Mouse (Mus musculus) embryonic facial prominence, embryonic 12.5 days (tissue): Measurements from ENCODE around the gene Tmem245. TPM values are rescaled to one million over a fixed set of nuclear protein-coding genes. Genes with fewer than 3 reads are reported as not detected.

ENCODE experiments used
- ATAC-seq: fragments of 200-750 bp; cut with Nextera tagmentation; 2 replicates; pipeline ENCODE4 v1.8.0; 2017; ENCODE audit not compliant: insufficient number of reproducible peaks, insufficient read depth, low FRiP score, low TSS enrichment
- H3K27ac ChIP-seq: fragments of 300-500 bp; sonication (generic); 2 replicates; pipeline ENCODE4 v1.5.1; 2016; ENCODE audit warnings: mild to moderate bottlenecking
- H3K27me3 ChIP-seq: fragments of 300-500 bp; sonication (generic); 2 replicates; pipeline ENCODE4 v1.6.1; 2016; ENCODE audit warnings: mild to moderate bottlenecking, moderate library complexity
- H3K36me3 ChIP-seq: fragments of 300-500 bp; sonication (generic); 2 replicates; pipeline ENCODE4 v1.6.1; 2016; ENCODE audit warnings: mild to moderate bottlenecking
- H3K4me1 ChIP-seq: fragments of 300-500 bp; sonication (generic); 2 replicates; pipeline ENCODE4 v1.6.1; 2016
- H3K4me2 ChIP-seq: fragments of 300-500 bp; sonication (generic); replicated peaks from 2 replicates; pipeline ENCODE4 v1.6.1; 2016; ENCODE audit warnings: mild to moderate bottlenecking, moderate library complexity
- H3K4me3 ChIP-seq: fragments of 300-500 bp; sonication (generic); 2 replicates; pipeline ENCODE4 v1.5.1; 2016; ENCODE audit warnings: mild to moderate bottlenecking
- H3K9ac ChIP-seq: fragments of 300-500 bp; sonication (generic); 2 replicates; pipeline ENCODE4 v1.6.1; 2016; ENCODE audit warnings: mild to moderate bottlenecking, moderate library complexity
- H3K9me3 ChIP-seq: fragments of 300-500 bp; sonication (generic); 2 replicates; pipeline ENCODE4 v1.6.1; 2016; ENCODE audit warnings: mild to moderate bottlenecking, moderate library complexity
- WGBS: fragments of 180-500 bp; shearing (Covaris S2); methylation state at CpG from one replicate; pipeline ENCODE4 v1.1.7; 2016; 5-methylcytosine and 5-hydroxymethylcytosine counted together
- polyA plus RNA-seq: library from polyadenylated mRNA; unstranded; fragments of >200 nt; fragmentation: Nextera tagmentation; extraction: Ambion mirVana; gene quantifications from 2 replicates; pipeline ENCODE4 v1.2.1, GENCODE M21; 2016

Gene Tmem245
- polyA plus RNA-seq, 1 experiment from 2014 or later, result 13.5 TPM

DNA sequence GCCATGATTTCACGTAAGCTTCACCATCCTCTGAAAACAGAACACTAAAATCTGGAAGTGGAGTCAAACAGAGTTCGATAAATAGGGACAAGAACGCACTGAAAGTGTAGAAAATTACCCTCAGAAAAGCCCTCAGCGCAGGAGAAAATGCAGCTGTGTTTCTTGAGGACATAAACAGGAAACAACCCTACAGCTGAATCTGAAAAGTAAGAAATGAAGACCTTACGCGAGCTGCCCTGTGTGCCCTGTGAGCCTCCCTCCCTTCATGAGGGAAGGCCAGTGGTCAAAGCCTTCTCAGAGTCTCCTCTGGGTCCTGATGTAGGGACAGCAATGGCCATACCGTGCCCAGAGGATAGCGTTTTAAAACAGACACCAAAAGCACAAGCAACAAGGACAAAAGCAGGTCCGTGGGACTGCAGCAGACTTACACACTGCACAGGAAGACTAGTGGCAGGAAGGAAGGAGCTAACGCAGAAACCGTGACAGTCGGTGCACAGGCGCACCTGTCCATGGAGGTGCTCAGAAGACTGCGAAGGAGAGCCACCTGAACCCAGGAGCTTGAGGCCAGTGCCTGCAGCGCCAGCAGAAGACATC is 31.4 kb downstream of the Tmem245 start:
- no peaks in the 10 kb centered on the region for H3K9me3 ChIP-seq
- no peak overlapping the region for H3K4me3 ChIP-seq
- WGBS, result 90% methylated on average over 15 of the region's 15 CpGs
- ATAC-seq, result no peak
- no peak overlapping the region for H3K27ac ChIP-seq
- H3K4me2 ChIP-seq, result no peak overlapping the region
- H3K9ac ChIP-seq, result no peak overlapping the region
- peaks cover 8% of the 10 kb centered on the region for H3K4me1 ChIP-seq
- H3K27me3 ChIP-seq, result no peaks in the 10 kb centered on the region
- peaks cover 37% of the 10 kb centered on the region for H3K36me3 ChIP-seq

DNA sequence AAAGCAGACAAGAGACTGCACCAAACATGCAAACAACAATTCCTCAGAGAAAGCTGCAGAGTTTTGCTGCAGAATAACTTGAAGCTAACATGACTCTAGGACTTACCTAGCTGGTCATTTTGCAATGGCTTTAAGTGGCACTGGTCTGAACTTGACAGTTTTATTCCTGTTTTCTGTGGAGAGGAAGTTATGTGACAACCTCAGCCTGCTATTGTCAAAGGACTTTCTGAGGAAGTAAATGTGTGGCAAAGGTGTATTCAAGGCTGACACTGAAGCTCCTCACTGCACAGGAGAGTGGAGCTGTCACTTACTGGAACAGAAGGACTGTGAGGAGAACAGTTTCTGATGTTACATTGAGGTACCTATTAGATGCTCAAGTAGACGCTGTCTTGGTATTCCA is 32.5 kb downstream of the Tmem245 start:
- no peak overlapping the region for H3K9ac ChIP-seq
- H3K4me3 ChIP-seq, result no peak overlapping the region
- WGBS, result 84% methylated on average over 1 of the region's 1 CpGs
- H3K4me2 ChIP-seq, result no peak overlapping the region
- H3K9me3 ChIP-seq, result no peaks in the 10 kb centered on the region
- H3K4me1 ChIP-seq, result peaks cover 8% of the 10 kb centered on the region
- H3K27me3 ChIP-seq, result no peaks in the 10 kb centered on the region
- no peak for ATAC-seq
- peak overlapping the region; percentile 73; the same call in 1 of the 2 replicates for H3K27ac ChIP-seq
- H3K36me3 ChIP-seq, result peaks cover 48% of the 10 kb centered on the region

DNA sequence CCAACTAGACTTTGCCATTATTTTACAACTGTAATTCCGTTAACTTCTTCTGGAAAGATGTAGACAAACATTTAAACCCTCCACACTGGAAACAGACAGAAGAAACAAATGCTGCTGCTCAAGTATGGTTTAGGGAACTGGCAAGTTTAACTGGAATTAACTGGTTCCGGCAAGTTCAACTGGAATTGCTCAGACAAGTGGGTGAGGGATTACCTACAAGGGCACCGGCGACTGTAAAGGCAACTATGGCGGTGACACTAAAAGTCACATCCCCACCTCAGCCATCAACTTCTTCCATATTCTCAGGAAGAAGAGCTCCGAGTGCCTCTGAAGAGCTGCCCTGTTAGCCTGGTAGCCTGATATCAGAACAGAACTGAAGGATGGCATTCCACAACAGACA is 32.9 kb downstream of the Tmem245 start:
- Histone ChIP-seq H3K9me3 (no peaks in the 10 kb centered on the region), H3K36me3 (peaks cover 52% of the 10 kb centered on the region), H3K4me2 (no peak overlapping the region), H3K9ac (no peak overlapping the region), H3K4me3 (no peak overlapping the region), H3K27ac (peak overlapping the region; percentile 73), H3K4me1 (peaks cover 8% of the 10 kb centered on the region), H3K27me3 (no peaks in the 10 kb centered on the region)
- ATAC-seq, result no peak
- WGBS, result 89% methylated on average over 6 of the region's 6 CpGs

DNA sequence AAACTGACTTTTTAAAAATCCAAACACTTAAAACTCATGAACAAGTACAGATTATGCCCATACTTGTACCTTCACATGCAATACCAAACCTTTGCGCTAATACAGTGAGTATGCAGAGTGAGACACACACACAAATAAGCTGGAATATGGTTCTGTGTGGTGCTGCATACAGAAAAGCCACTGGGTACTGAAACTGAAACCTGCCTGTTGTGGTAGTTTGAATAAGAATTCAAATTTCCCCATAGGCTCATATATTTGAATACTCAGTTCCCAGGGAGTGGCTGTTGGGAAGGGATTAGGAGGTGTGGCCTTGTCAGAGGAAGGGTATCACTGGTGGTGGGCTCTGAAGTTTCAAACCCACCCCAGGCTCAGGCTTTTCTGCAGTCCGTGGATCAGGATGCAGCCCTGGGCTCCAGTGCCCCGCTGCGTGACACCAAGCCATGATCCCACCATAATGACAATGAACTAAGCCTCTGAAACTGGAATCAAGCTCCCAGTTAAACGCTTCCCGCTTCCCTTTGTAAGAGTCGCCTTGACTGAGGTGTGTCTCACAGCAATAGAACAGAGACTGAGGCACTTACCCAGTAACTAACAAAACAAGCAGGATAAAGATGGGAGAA is 34.7 kb downstream of the Tmem245 start:
- H3K4me1 ChIP-seq, result peaks cover 8% of the 10 kb centered on the region
- WGBS, result 88% methylated on average over 7 of the region's 7 CpGs
- no peaks in the 10 kb centered on the region for H3K27me3 ChIP-seq
- no peak overlapping the region for H3K9ac ChIP-seq
- no peaks in the 10 kb centered on the region for H3K9me3 ChIP-seq
- no peak overlapping the region for H3K27ac ChIP-seq
- peaks cover 56% of the 10 kb centered on the region for H3K36me3 ChIP-seq
- H3K4me2 ChIP-seq, result no peak overlapping the region
- no peak overlapping the region for H3K4me3 ChIP-seq
- no peak for ATAC-seq

DNA sequence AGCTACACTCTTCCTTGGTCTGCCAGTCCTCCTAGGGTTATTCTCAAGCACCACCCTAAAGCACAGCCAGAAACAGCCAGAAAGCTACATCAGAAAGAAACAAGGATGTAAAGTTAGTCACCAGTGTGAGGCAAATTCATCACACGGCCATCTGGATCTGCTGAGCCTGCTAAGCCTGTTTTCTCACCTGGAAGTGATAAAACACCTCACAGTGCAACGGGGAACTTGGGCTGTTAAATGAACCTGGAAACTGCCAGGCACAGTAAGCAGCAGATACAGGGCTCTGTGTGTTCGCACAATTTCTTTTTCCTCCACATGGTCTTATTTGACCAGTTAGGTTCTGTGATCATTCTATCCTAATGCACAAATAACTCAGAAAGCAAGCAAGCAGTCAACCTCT is 37.7 kb downstream of the Tmem245 start:
- H3K27ac ChIP-seq, result no peak overlapping the region
- ATAC-seq, result no peak
- peaks cover 58% of the 10 kb centered on the region for H3K36me3 ChIP-seq

DNA sequence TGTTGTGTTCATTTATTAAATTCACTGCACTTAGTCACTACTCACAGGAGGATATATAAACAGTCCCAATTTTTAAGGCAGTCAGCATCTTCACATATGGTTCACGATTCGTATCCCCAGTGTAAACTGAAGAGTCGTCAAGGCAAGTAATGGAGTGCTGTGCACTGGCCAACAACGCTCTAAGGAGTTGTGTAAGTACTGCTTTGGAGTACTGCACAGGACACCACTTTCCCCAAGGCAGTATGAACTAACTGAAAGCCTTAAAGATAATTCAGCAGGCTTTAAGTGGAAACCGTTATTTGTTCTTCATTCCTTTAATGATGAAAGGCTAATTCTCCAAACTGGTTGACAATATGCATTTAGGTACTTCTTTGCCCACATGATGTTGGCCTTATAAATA is 39.6 kb downstream of the Tmem245 start:
- no peak for ATAC-seq
- H3K9ac ChIP-seq, result no peak overlapping the region
- 90% methylated on average over 5 of the region's 5 CpGs for WGBS
- no peak overlapping the region for H3K4me3 ChIP-seq
- no peaks in the 10 kb centered on the region for H3K4me1 ChIP-seq
- peaks cover 63% of the 10 kb centered on the region for H3K36me3 ChIP-seq
- H3K4me2 ChIP-seq, result no peak overlapping the region
- no peaks in the 10 kb centered on the region for H3K27me3 ChIP-seq
- no peaks in the 10 kb centered on the region for H3K9me3 ChIP-seq
- H3K27ac ChIP-seq, result no peak overlapping the region

More for the DNA sequence above, 37.7 kb downstream of the Tmem245 start:
- no peak overlapping the region for H3K4me3 ChIP-seq
- no peak overlapping the region for H3K4me2 ChIP-seq
- H3K27me3 ChIP-seq, result no peaks in the 10 kb centered on the region
- H3K9ac ChIP-seq, result no peak overlapping the region
- WGBS, result 43% methylated on average over 3 of the region's 3 CpGs
- no peaks in the 10 kb centered on the region for H3K9me3 ChIP-seq
- H3K4me1 ChIP-seq, result peaks cover 8% of the 10 kb centered on the region

DNA sequence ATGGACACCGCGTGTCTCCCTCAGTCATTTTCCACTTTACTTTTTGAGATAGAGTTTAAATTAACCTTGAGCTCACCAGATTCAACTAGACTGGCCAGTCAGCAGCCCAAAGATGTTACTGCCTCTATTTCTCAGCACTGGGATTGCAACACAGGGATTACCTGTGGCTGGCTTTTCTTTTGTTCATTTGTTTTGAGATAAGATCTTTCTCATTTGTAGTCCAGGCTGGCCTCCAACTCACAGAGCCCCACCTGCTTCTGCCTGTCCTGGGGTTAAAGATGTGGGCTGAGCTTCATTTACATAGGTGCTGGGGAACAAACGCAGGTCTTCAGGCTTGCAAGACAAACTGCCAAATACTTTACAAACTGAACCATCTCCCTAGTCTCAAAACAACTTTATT is 40.3 kb downstream of the Tmem245 start:
- no peak overlapping the region for H3K27ac ChIP-seq
- peaks cover 67% of the 10 kb centered on the region for H3K36me3 ChIP-seq
- H3K9me3 ChIP-seq, result 0 out of 2 replicates have a peak, but pooled peaks cover under 1% of the 10 kb centered on the region
- 93% methylated on average over 3 of the region's 3 CpGs for WGBS
- H3K4me2 ChIP-seq, result no peak overlapping the region
- no peaks in the 10 kb centered on the region for H3K27me3 ChIP-seq
- H3K9ac ChIP-seq, result no peak overlapping the region
- H3K4me3 ChIP-seq, result no peak overlapping the region
- no peaks in the 10 kb centered on the region for H3K4me1 ChIP-seq
- no peak for ATAC-seq

DNA sequence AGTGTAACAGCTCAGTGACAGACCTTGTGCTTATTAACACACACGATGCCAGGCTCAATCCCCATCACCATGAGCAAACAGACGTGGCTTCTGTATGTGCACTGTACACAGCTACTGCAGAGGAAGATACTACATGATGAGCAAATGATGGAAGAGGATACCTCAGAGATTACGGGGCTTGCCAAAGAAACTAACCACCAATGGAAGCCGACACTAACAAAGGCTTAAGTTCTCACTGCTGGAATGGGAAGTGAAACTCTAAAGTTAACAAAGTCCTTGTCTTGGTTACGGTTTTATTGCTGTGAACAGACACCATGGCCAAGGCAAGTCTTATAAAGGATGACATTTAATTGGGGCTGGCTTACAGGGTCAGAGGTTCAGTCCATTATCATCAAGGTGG is 41.7 kb downstream of the Tmem245 start:
- Histone ChIP-seq H3K4me3 (no peak overlapping the region), H3K9me3 (0 out of 2 replicates have a peak, but pooled peaks cover 3% of the 10 kb centered on the region), H3K4me2 (no peak overlapping the region), H3K27ac (no peak overlapping the region), H3K9ac (no peak overlapping the region), H3K27me3 (no peaks in the 10 kb centered on the region), H3K4me1 (no peaks in the 10 kb centered on the region), H3K36me3 (peaks cover 58% of the 10 kb centered on the region)
- no peak for ATAC-seq
- WGBS, result 91% methylated on average over 5 of the region's 5 CpGs

DNA sequence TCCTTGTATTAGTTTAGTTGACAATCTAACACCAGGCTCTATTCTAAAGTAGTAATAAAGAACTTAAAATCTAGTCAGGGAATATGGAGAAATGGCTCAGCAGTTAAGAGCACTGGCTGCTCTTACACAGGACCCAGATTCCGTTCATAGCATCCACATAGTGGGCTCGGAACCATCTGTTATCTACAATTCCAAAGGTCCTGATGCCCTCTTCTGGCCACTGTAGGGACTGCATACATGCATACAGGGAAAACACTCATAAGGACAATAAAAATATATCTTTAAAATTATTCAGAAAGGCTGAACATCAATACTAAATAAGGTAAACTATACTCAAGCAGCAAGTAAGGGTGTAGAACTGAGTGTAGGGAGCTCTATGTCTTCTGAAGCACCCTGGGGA is 45.6 kb downstream of the Tmem245 start:
- Histone ChIP-seq H3K4me2 (no peak overlapping the region), H3K27me3 (no peaks in the 10 kb centered on the region), H3K4me3 (no peak overlapping the region), H3K4me1 (no peaks in the 10 kb centered on the region), H3K9ac (no peak overlapping the region), H3K27ac (no peak overlapping the region), H3K36me3 (peaks cover 61% of the 10 kb centered on the region), H3K9me3 (0 out of 2 replicates have a peak, but pooled peaks cover 3% of the 10 kb centered on the region)
- WGBS, result 90% methylated on average over 2 of the region's 2 CpGs
- ATAC-seq, result no peak

DNA sequence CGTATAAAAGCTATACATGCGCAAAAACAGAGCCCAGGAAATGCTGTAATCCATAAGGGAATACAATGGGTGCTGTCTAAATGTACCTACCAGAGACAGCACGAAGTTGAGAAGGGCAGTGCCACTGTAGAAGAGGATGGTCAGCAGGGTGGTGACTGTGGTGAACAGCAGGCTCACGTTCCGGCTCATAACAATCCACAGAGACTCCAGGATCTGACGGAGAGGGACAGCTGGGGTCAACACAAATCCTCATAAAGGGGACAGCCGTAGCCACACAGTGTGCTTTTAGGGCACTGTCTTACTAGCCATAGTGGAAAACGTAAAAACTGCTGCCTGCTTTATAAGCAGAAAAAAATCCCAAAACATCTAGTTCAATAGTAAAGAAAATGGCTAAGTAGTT is 48.0 kb downstream of the Tmem245 start:
- Histone ChIP-seq H3K9ac (no peak overlapping the region), H3K36me3 (peaks cover 61% of the 10 kb centered on the region), H3K27ac (no peak overlapping the region), H3K4me3 (no peak overlapping the region), H3K9me3 (0 out of 2 replicates have a peak, but pooled peaks cover 3% of the 10 kb centered on the region), H3K27me3 (no peaks in the 10 kb centered on the region), H3K4me1 (no peaks in the 10 kb centered on the region), H3K4me2 (no peak overlapping the region)
- no peak for ATAC-seq
- 90% methylated on average over 8 of the region's 8 CpGs for WGBS

DNA sequence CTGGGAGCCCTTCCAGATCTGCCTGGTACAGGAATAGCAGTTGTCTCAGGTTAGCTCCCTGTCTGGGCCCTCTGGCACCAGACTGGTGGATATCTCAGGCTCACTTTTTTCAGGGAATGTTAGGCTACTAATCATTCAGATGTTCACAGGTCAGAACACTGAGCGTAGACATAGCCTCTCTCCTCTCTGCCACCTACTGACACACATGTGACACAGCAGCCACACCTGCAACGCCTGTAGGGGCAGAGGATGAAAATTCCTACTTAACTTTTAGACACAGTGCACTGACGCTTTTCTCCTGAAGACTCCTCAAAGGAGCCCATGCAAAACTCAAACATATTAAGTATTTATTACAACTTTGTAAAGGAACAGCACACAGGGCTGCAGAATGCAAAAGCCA is 49.7 kb downstream of the Tmem245 start:
- ATAC-seq, result no peak
- Histone ChIP-seq H3K4me3 (no peak overlapping the region), H3K36me3 (peaks cover 45% of the 10 kb centered on the region)

DNA sequence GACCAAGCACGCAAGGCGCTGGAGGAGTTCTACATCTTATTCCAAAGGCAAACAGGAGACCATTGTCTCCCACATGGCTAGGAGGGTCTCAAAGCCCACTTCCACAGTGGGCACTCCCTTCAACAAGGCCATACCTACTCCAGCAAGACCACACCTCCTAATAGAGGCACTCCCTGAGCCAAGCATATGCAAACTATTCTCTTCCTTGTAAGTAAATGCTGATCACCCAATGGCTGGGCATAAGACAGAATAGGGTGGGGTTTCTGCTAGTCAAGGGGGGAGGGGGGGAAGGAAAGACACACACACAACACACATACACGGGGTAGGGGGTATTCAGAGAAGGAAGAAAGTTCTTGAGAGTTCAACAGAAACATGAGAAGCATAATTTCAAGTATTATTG is 53.0 kb downstream of the Tmem245 start:
- no peak for ATAC-seq
- Histone ChIP-seq H3K9ac (no peak overlapping the region), H3K27me3 (no peaks in the 10 kb centered on the region), H3K4me2 (no peak overlapping the region), H3K4me3 (no peak overlapping the region), H3K4me1 (no peaks in the 10 kb centered on the region), H3K9me3 (no peaks in the 10 kb centered on the region), H3K36me3 (peaks cover 41% of the 10 kb centered on the region), H3K27ac (no peak overlapping the region)
- WGBS, result 87% methylated on average over 3 of the region's 3 CpGs

More for the DNA sequence above, 49.7 kb downstream of the Tmem245 start:
- WGBS, result 80% methylated on average over 3 of the region's 3 CpGs
- H3K27ac ChIP-seq, result no peak overlapping the region
- 0 out of 2 replicates have a peak, but pooled peaks cover 3% of the 10 kb centered on the region for H3K9me3 ChIP-seq
- no peaks in the 10 kb centered on the region for H3K27me3 ChIP-seq
- no peaks in the 10 kb centered on the region for H3K4me1 ChIP-seq
- H3K9ac ChIP-seq, result no peak overlapping the region
- no peak overlapping the region for H3K4me2 ChIP-seq
